Mouse (Mus musculus): Measurements from ENCODE around the gene Tnf. TPM values are rescaled to one million over a fixed set of nuclear protein-coding genes. Genes with fewer than 3 reads are reported as not detected.

The Tnf gene
- total and polyA plus RNA-seq, 3 experiments, result 0.34 to 0.80 TPM; not detected in 1

DNA sequence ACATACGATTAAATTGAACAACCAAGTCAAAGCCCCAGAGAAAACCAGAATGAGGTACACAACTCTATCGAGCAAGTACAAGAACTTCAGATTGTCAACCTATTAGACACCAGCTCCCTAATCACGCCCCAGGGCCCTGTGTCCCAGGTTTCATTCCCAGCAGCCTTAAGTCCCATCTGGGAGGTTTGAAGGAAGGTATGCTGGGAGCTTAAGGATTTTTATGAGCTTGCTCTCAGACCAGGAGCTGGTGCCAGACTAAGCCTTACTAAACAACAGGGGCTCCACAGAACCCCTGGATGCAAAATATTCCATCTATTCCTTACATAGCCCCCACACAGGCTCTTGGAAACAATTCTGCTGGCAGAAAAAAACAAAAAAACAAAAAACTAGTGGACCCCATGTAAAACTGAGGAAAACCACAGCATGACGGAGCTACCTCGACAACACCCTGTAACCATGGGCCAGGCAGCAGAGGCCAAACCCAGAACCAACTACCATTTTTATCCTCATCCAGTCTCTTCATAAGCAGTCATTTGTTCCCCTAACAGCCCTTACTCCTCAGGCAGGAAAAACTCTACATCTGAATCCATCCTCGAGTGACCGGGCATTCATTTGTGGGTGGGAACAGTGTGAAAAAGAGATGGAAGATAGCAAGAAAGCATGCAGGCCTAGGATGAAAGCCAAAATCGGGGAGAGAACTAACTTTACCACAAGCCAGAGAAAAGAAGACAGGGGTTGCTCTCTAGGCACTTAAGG lies 38.3 kb downstream of the Tnf start:
- TF ChIP-seq CTCF (IDR thresholded peaks at IDR 0.05) (no peak), EP300 (IDR thresholded peaks at IDR 0.05; ENCODE audit: insufficient read depth, low read depth, low read length) (no peak), POLR2A (IDR thresholded peaks at IDR 0.05; ENCODE audit: insufficient read depth, low read depth, low read length) (no peak)
- Histone ChIP-seq H3K27me3 (ENCODE audit: control insufficient read depth, insufficient read depth, low read length) (no peaks in the 10 kb centered on the region), H3K4me3 (peak overlapping the region; percentile 91), H3K79me2 (replicated peaks; ENCODE audit: control insufficient read depth, insufficient read depth, low read length) (peaks cover 9% of the 10 kb centered on the region; the same call in 1 of the 2 replicates), H3K4me1 (ENCODE audit: control insufficient read depth, insufficient read depth, low read length) (peaks cover 14% of the 10 kb centered on the region), H3K36me3 (ENCODE audit: control insufficient read depth, insufficient read depth, low read length) (peaks cover 18% of the 10 kb centered on the region), H3K9ac (ENCODE audit: low read depth, low read length) (peak overlapping the region; percentile 98), H3K27ac (peak overlapping the region; percentile 96)
- 3% methylated on average over 8 of the region's 8 CpGs for WGBS
- intact Hi-C loops (cut with DNase I), result loop anchor here (2.0 to 5.0 kb wide), 2 partner anchors 27 to 36 kb away; partner anchors contain the start of gene D17H6S53E
- no peak for DNase-seq

GRCm38 (mm10) chr17:35162730-35163129 lies 39.1 kb downstream of the Tnf start:
- intact Hi-C loops (cut with DNase I), result loop anchor here (2.0 to 5.0 kb wide), 2 partner anchors 26 to 35 kb away; partner anchors contain the start of gene D17H6S53E
- 4% methylated on average over 12 of the region's 12 CpGs for WGBS
- Histone ChIP-seq H3K4me3 (peak overlapping the region; percentile 91), H3K27ac (0 out of 2 replicates have a peak overlapping the region, but pooled peaks have one; percentile 0), H3K36me3 (ENCODE audit: control insufficient read depth, insufficient read depth, low read length) (peaks cover 18% of the 10 kb centered on the region), H3K27me3 (ENCODE audit: control insufficient read depth, insufficient read depth, low read length) (no peaks in the 10 kb centered on the region), H3K9ac (ENCODE audit: low read depth, low read length) (peak overlapping the region; percentile 51), H3K79me2 (replicated peaks; ENCODE audit: control insufficient read depth, insufficient read depth, low read length) (peaks cover 9% of the 10 kb centered on the region; the same call in 1 of the 2 replicates), H3K4me1 (ENCODE audit: control insufficient read depth, insufficient read depth, low read length) (peaks cover 14% of the 10 kb centered on the region)
- DNase-seq, result peak in 1 of 2 experiments; percentile 61
- TF ChIP-seq POLR2A (IDR thresholded peaks at IDR 0.05; ENCODE audit: insufficient read depth, low read depth, low read length) (no peak), CTCF (IDR thresholded peaks at IDR 0.05) (no peak), EP300 (IDR thresholded peaks at IDR 0.05; ENCODE audit: insufficient read depth, low read depth, low read length) (no peak)

- no peak for DNase-seq
- Histone ChIP-seq H3K36me3 (ENCODE audit: control insufficient read depth, insufficient read depth, low read length) (peaks cover 18% of the 10 kb centered on the region), H3K79me2 (replicated peaks; ENCODE audit: control insufficient read depth, insufficient read depth, low read length) (peaks cover 9% of the 10 kb centered on the region; the same call in 1 of the 2 replicates), H3K27ac (0 out of 2 replicates have a peak overlapping the region, but pooled peaks have one; percentile 7), H3K9ac (ENCODE audit: low read depth, low read length) (peak overlapping the region; percentile 5; the same call in 1 of the 2 replicates), H3K27me3 (ENCODE audit: control insufficient read depth, insufficient read depth, low read length) (no peaks in the 10 kb centered on the region), H3K4me1 (ENCODE audit: control insufficient read depth, insufficient read depth, low read length) (peaks cover 14% of the 10 kb centered on the region), H3K4me3 (no peak overlapping the region; the same call in 1 of the 2 replicates)
- no peak for TF ChIP-seq POLR2A (IDR thresholded peaks at IDR 0.05; ENCODE audit: insufficient read depth, low read depth, low read length)
- TF ChIP-seq CTCF (IDR thresholded peaks at IDR 0.05), result no peak
- TF ChIP-seq EP300 (IDR thresholded peaks at IDR 0.05; ENCODE audit: insufficient read depth, low read depth, low read length), result no peak
- intact Hi-C loops (cut with DNase I), result loop anchor here (2.0 to 5.0 kb wide), 2 partner anchors 25 to 35 kb away; partner anchors contain the start of gene D17H6S53E
- 39% methylated on average over 14 of the region's 14 CpGs for WGBS
Observed at GRCm38 (mm10) chr17:35162121-35162520, 39.7 kb downstream of the Tnf start.

- Histone ChIP-seq H3K27me3 (ENCODE audit: control insufficient read depth, insufficient read depth, low read length) (no peaks in the 10 kb centered on the region), H3K4me1 (ENCODE audit: control insufficient read depth, insufficient read depth, low read length) (peaks cover 14% of the 10 kb centered on the region), H3K9ac (ENCODE audit: low read depth, low read length) (peak overlapping the region; percentile 5; the same call in 1 of the 2 replicates), H3K27ac (no peak overlapping the region), H3K36me3 (ENCODE audit: control insufficient read depth, insufficient read depth, low read length) (peaks cover 18% of the 10 kb centered on the region), H3K79me2 (replicated peaks; ENCODE audit: control insufficient read depth, insufficient read depth, low read length) (peaks cover 9% of the 10 kb centered on the region; the same call in 1 of the 2 replicates), H3K4me3 (no peak overlapping the region)
- TF ChIP-seq EP300 (IDR thresholded peaks at IDR 0.05; ENCODE audit: insufficient read depth, low read depth, low read length) (no peak), POLR2A (IDR thresholded peaks at IDR 0.05; ENCODE audit: insufficient read depth, low read depth, low read length) (no peak), CTCF (IDR thresholded peaks at IDR 0.05) (no peak)
- intact Hi-C loops (cut with DNase I), result loop anchor here (5.0 kb wide), 1 partner anchor 34 kb away; the partner anchor contains the start of gene D17H6S53E
- DNase-seq, result no peak
- WGBS, result 47% methylated on average over 11 of the region's 11 CpGs
Observed at GRCm38 (mm10) chr17:35161421-35161820, 40.4 kb downstream of the Tnf start.

DNA sequence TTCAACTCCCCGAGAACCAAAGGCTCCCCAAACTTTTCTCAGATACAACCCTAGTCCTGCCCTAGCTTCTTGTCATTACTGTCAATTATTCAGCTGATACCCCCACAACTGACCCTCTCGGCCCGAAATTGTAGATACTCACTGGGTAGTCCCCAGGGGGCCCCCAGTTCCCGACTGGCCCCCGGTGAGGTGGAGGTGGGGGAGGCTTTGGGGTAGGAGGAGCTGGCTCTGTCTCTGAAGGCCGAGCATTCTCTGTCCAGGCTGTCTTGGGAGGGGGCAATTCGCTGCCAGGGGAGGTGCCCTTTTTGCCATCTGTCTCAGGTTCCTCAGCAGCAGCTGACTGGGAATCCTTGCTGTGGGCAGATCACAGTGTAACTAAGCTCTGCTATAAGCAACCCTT lies 42.2 kb downstream of the Tnf start:
- no peak for TF ChIP-seq CTCF (IDR thresholded peaks at IDR 0.05)
- TF ChIP-seq POLR2A (IDR thresholded peaks at IDR 0.05; ENCODE audit: insufficient read depth, low read depth, low read length), result no peak
- no peak for TF ChIP-seq EP300 (IDR thresholded peaks at IDR 0.05; ENCODE audit: insufficient read depth, low read depth, low read length)
- Histone ChIP-seq H3K79me2 (replicated peaks; ENCODE audit: control insufficient read depth, insufficient read depth, low read length) (peaks cover 9% of the 10 kb centered on the region; the same call in 1 of the 2 replicates), H3K27me3 (ENCODE audit: control insufficient read depth, insufficient read depth, low read length) (no peaks in the 10 kb centered on the region), H3K27ac (no peak overlapping the region), H3K4me3 (no peak overlapping the region), H3K9ac (ENCODE audit: low read depth, low read length) (no peak overlapping the region), H3K36me3 (ENCODE audit: control insufficient read depth, insufficient read depth, low read length) (peaks cover 14% of the 10 kb centered on the region), H3K4me1 (ENCODE audit: control insufficient read depth, insufficient read depth, low read length) (peaks cover 12% of the 10 kb centered on the region)
- 71% methylated on average over 7 of the region's 7 CpGs for WGBS
- no peak for DNase-seq
- intact Hi-C loops (cut with DNase I), result loop anchor here (5.0 kb wide), 1 partner anchor 32 kb away; the partner anchor contains the start of gene D17H6S53E
